Mouse (Mus musculus) thymus, postnatal 10 days (tissue): ENCODE data around the gene Gm3043.
"Not testable (repeated sequence)": the region's sequence is repeated elsewhere in the genome, so short reads cannot be mapped to it uniquely, and the experiment has no call there.

Experiments used
- DNase-seq, 2 experiments: peaks; one replicate each; pipeline ENCODE4 v3.0.0; 2021; ENCODE audit warnings: low spot score in 2 of 2

The Gm3043 gene

DNA sequence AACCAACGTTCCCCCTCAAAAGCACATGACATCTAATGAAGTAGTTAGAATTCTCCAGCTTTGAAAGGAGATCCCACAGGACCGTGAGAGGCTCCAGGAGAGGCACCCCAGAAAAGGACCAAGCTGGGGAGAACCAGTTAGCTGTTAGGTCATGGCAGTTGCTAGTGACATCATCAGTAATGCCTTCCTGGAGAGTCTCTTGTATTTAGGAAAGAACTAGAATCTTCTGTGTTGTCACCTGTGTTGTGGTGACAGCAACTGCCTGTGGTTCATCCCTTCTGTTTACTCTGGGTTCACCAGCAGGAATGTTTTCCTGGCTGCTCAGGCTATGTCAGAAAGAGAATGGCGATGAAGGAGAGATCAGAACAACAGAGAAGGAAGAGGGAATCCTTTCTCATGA lies at the start of gene Gm3043:
Gm3043 (plus strand) TSS at position 301 of the 400 bp plus-strand sequence.
- DNase-seq: not testable (repeated sequence)

DNA sequence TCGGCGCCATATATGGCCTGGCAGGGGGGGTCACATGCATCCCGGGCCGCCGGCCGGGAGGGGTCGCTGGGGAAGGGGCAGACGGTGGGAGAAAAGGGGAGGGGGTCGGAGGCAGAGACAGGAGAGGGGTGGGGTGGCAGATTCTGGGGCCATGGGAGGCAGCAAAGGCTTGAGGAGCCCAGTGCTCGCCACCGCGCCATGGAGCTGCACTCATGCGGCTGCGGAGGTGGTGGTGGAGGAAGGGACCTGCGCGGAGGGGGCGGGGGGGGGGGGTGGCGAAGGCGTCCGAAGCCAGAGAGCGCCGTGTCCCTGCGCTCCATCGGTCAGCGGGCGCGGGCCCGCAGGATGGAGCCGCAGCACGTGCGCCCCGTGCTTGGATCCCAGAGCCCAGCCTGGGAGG lies 36.9 kb upstream of the Gm3043 start, which contains the start of gene Gm3020:
Gm3020 (plus strand) TSS at position 301 of the 400 bp plus-strand sequence.
- not testable (repeated sequence) for DNase-seq
